Mouse (Mus musculus): ENCODE results near the gene Zap70. TPM values are rescaled to one million over a fixed set of nuclear protein-coding genes. Genes with fewer than 3 reads are reported as not detected.

The Zap70 gene
- 5.9 and 8.8 TPM in 2 replicates for polyA plus RNA-seq (2012; rRNA removed)

DNA sequence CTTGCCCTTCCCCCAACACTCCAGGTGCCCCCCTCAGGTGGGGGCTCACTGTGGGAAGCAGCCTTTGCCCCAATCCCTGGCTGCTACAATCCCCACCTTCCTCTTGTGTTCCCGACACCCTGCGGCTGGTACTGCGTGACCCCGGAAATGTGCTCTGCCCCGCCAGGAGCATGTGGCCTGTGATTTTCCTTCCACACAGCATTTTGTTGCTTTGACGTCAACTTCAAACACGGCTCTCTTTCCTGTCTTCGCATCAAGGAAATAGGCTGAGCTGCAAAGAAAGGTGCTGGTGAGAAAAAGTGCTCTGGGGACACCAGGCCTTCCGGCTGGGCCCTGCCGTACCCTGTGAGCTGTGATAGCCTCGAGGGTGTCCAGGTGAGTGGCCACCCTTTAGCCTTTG, at the start of gene Zap70:
Gene Zap70 (plus strand): TSS at position 231 of the 400 bp plus-strand sequence.

DNA sequence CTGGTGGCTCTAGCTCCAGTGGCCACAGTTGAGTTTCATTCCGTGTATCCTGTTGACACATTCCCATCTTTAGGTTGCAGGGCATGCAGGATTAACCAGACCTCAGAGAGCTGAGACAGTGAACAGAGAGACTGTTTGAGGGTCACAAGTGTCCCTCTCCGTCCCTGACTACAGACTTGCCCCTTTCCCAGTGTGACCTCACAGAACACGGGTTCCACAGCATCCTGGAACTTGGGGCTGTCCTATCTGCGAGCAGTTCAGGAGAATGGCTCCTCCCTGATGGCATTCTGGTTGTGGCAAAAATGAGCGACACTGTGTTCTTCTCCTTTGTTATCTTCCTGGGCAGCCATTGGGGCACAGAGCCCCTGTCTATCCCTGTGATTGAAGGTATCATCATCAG, 47.3 kb upstream of the Zap70 start, which contains the start of gene Actr1b:
Gene Actr1b (minus strand): TSS at position 112 of the 400 bp plus-strand sequence.

Other genes starting within 250 kb of the Zap70 start
- gene Cnnm3, start 249.9 kb upstream of the Zap70 start, polyA plus RNA-seq (2012; rRNA removed) = 35.3 and 39.6 TPM in 2 replicates
- gene Ankrd23, start 224.9 kb upstream of the Zap70 start, polyA plus RNA-seq (2012; rRNA removed) = 35.5 and 41.6 TPM in 2 replicates
- not detected in 2 replicates for gene Gm42417, start 222.4 kb upstream of the Zap70 start, polyA plus RNA-seq (2012; rRNA removed)
- gene Ankrd39, start 214.4 kb upstream of the Zap70 start, polyA plus RNA-seq (2012; rRNA removed) = 48.1 and 50.6 TPM in 2 replicates
- 33.6 and 36.8 TPM in 2 replicates for gene Sema4c, start 203.4 kb upstream of the Zap70 start, polyA plus RNA-seq (2012; rRNA removed)
- 2.1 and 2.4 TPM in 2 replicates for gene Fam178b, start 78.6 kb upstream of the Zap70 start, polyA plus RNA-seq (2012; rRNA removed)
- gene Cox5b, start 70.3 kb upstream of the Zap70 start, polyA plus RNA-seq (2012; rRNA removed) = 569 and 840 TPM in 2 replicates
- not detected in 2 replicates for gene 4933424G06Rik, start 51.6 kb upstream of the Zap70 start, polyA plus RNA-seq (2012; rRNA removed)
- 147 and 180 TPM in 2 replicates for gene Actr1b, start 47.4 kb upstream of the Zap70 start, polyA plus RNA-seq (2012; rRNA removed)
- 19.1 and 27.6 TPM in 2 replicates for gene Tmem131, start 181.9 kb downstream of the Zap70 start, polyA plus RNA-seq (2012; rRNA removed)

Data from ovary, adult 2 months (tissue).